Mouse (Mus musculus): ENCODE data around the gene Dgcr2.

- TF ChIP-seq CTCF (IDR thresholded peaks at IDR 0.05; ENCODE audit: low read depth, low read length) (no peak), POLR2AphosphoS5 (IDR thresholded peaks at IDR 0.05; ENCODE audit: insufficient replicate concordance, low read depth, low read length) (no peak), TAL1 (conservative IDR thresholded peaks at IDR 0.05; ENCODE audit: low read depth, low read length) (no peak), GATA2 (IDR thresholded peaks at IDR 0.05; ENCODE audit: borderline replicate concordance, low read depth, low read length) (no peak), GATA1 (IDR thresholded peaks at IDR 0.05; ENCODE audit: borderline replicate concordance, low read length) (no peak)
Measured at GRCm38 (mm10) chr16:17809125-17809524, 89.2 kb downstream of the Dgcr2 start.

Data from G1E (cell line).